Mouse (Mus musculus) urinary bladder, postnatal 4 days (tissue): ENCODE results near the gene Smap1.

Source experiments
- DNase-seq, 2 experiments: peaks; one replicate each; pipeline ENCODE4 v3.0.0; 2021 to 2022; ENCODE audit warnings: low spot score in 2 of 2

Smap1 gene

DNA sequence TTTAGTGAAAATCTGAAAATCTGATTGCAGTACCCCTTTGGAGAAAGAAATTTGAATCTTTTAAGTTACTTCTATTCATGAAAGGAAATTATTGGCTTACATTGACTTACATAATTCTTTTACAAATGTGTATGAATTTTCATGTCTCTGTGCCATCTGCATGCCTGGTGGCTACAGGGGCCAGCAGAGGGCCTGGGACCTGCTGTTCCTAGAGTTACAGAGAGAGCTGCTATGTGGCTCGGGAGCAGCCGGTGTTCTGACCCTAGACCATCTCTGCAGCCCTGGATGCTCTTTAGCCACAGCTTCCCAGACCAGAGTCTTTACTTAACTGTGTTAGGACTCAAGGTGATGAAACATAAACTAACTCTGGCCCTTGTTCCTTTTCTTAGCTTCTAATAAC is 1.8 kb downstream of the Smap1 start:
- DNase-seq, result no peak

DNA sequence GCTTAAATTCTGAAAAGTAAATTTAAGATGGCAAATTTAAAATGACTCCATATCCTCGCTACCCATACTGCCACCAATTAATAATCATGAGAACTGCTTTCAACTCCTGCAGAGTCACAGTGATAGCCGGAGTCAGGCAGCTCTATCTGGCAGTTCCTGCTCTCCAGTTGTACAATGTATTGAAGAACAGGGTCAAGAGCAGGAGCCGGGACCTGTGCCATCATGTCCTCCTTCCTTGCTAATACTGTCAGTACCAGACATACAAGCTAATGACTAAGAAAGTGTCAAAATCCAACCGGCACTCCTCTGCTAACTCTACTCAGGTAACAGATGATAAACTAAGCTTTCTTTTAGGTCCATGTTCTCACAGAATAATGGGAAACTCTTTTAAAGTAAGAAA is 3.0 kb downstream of the Smap1 start:
- DNase-seq, result no peak

DNA sequence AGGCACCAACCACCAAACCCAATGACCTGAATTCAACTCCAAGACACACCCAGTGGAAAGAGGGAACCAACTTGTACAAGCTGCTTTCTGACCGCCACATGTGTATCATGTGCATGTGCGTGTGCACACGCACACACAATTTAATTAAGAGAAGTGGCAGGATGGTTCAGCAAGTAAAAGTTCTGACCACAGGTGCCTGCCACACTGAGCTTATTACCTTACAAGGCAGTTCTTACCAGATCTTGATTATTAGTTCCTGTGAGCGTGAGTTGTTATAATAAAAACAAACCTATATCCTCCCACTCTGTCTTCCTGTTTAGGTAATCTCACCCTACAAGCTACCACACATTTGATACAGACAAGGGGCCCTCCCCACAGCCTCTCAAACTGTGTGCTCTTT is 6.6 kb downstream of the Smap1 start:
- DNase-seq, result no peak

DNA sequence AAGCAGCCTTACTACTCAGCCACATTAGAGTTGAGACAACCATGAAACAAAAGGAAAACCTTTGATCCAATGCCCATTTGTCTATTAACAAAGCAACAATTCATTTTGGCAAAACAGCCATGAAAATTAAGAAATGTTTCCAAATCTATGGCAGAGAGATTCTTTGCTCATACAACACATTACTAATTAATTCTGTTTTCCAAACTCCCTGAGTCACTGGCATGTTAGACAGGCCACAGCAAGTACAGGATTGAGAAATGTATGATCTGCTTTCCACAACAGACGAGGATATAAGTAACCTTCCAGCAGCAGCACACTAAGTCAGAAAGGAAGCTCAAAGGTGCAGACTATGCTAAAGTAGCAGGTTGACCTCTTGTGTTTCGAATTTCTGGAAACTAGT is 9.1 kb downstream of the Smap1 start:
- DNase-seq, result no peak

DNA sequence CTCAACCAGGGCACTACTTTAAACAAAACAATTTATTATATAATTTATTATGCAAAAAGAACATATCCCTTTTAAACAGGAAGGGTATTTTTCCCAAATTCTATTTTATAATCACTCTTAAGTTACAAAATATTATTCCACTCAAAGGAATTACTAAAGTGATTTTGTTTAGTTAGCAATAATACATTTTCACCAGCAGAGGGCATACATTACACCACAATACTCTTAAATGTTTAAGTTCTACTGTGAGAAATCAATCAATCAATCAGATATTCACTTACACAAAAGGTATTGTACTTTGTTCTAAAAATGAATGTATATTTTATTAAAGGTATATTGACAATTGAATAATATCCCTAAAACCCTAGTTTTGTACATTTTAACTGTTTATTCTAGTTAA is 16.0 kb downstream of the Smap1 start:
- DNase-seq, result no peak

DNA sequence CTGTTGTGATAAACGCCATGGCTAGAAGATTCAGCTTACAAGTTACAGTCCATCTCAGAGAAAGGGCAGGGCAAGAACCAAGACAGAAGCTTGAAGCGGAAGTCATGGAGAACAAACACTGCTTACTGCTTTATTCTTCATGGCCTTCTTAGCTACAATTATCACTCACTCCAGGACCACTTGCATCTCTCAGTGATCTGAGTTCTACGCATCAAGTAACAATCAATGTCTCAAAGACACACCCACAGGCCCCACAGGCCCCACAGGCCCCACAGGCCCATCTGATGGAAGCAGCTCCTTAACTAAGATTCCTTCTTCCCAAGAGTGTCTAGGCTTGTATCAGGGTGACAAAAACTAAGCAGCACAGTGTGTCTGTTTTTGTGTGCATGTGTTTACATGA is 18.8 kb downstream of the Smap1 start:
- no peak for DNase-seq

DNA sequence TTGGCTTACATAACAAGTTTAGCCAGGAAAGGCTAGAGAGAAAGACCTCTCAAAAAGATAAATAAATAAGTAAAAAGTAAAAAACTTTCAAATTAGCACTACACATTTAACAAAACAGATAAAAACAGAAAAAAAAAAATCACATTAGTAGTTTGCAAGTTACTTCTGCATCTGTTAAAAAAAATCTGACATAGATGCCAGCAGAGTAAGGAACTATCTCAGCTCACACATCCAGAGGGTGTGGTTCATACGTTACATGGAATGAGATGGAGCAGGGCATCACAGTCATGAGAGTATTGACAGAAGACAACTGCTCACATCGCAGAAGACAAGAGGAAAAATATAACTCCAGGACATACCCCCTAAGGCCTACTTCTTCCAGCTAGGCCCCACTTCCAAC is 19.4 kb downstream of the Smap1 start:
- DNase-seq, result no peak

DNA sequence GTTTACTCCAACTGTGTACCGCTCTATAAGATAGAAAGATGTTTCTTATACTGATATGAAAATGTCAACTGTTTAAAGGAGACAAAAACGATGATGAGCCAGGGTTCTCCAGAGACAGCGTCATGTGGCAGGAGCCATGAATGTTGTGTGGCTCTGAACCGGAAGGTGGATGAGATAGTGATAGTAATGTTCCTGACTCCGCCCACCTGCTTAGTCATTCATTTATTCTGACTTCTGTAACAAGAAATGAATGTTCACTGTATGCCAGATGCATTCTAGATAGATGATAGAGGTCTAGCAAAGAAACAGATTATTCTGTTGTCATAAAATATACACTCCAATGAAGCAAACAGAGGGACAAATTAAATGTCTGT is 22.5 kb downstream of the Smap1 start:
- DNase-seq, result no peak

DNA sequence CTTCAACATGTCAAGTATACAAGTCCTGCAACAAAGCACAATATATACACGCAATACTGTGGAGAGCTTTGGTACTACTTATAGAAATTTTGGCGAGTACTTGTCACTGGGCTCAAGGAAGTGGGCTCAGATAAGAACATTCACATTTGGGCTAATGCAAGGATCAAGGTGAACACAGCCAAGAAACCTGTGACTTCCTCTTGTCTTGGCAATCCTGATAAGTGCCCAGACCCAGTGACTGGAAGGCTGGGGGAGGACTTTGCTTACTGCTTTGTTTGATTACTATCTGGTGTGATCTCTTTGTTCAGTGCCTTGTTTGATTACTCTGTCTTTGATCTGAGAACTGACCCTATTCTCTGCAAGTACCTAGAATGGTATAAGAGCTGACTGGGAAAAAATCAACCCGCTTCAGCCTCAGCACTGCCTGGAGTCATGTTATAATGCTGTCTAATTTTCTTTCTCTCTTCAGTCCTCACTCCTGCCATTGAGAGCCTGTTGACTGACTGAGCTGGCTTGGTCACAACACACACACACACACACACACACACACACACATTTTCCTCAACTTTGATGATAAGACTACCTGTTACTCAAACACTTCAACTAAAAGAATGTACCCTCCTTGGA is 23.0 kb downstream of the Smap1 start:
- no peak for DNase-seq

DNA sequence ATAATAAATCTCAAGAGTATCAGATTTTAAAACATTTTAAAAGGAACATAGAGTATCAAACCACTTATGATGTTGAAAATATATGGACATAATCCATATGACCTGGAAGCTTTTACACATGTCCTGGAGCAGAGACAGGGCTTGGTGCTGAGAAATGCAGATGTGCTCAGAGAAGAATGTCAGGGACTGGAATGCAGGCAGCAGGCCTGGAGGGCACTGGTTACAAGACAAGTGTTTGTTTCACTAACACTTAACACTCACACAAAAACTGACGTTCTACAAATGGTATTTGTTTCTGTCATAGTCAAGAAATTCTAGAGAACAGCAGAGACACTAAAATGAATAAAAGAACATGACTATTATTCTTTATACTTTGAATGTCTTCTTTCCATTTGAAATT is 30.0 kb downstream of the Smap1 start:
- no peak for DNase-seq

DNA sequence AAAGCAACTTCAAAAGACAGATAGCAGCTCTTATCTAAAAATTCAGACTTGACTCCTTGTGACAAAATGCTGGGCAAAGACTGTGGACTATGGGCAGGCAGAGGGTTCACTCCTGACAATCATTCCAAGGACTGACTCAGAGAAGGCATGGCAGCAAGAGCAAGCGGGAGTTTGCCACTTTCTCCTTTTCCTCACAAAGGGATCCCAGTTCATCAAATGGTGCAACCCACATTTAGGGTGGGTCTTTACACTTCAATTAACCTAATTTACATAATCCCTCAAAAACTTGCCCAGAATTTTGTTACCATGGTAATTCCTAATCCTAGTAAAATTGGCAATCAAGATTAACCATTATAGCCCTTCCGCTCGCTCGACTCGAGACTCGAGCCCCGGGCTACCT is 37.2 kb downstream of the Smap1 start:
- no peak for DNase-seq

DNA sequence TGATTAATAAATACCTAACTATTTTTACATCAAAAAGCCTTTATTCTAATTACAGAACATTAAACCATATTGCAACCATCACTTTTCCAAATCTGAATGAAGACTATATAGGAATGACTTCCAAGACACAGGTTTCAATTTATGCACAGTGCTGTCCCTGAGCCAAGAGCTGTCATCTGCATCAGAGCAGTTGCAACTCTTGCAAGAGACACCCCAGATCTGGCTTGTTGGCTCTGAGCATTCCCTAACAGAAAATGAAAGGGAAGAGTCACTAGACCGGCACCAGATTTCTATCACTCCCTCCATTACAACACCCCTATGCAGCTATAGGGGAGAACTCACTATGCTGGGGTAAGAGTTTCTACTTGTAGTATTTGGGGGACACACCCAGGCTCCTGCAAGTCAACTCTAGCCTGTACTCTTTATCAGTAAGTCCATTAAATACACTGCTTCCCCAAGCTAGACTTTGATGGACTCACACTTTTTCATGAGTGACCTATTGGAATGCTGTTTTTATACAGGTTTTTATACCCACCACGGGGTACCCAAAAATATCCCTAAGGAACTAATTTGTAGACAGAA is 37.9 kb downstream of the Smap1 start:
- DNase-seq, result no peak

DNA sequence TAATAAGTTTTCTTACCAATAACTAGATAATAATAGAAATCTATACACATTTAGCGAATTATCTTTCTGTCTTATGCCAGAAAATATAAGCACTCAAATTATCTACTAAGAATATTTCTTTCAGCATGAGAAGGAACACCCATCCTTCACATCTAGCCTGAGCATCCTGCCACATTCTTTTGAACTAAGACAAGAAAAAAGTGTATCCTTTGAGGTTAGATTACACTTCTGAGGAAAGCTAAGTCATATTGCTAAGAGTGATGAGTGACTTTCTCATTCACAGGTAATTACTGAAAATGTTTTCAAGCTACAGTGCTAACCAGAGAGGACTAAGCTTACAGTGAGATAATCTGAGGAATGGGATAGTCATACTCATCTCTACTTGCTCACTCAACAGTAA is 39.4 kb downstream of the Smap1 start:
- no peak for DNase-seq

DNA sequence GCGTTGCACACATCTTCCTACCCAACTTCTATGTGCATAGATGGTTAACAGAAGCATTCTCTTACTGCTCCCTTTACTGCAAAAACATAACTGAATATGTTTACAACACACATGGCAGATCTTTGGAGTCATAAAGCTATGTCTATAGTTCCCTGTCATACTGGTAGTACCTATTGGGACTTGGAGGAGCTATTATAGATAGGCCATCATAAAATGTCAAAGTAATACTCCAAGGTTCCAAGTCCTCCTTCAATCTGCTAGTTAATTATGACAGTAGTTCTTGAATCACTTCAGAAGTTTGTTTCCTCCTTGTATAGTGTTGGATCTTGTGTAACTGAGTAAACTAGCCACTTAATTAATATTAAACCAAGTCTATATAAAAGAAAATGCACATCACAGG is 49.9 kb downstream of the Smap1 start:
- no peak for DNase-seq

DNA sequence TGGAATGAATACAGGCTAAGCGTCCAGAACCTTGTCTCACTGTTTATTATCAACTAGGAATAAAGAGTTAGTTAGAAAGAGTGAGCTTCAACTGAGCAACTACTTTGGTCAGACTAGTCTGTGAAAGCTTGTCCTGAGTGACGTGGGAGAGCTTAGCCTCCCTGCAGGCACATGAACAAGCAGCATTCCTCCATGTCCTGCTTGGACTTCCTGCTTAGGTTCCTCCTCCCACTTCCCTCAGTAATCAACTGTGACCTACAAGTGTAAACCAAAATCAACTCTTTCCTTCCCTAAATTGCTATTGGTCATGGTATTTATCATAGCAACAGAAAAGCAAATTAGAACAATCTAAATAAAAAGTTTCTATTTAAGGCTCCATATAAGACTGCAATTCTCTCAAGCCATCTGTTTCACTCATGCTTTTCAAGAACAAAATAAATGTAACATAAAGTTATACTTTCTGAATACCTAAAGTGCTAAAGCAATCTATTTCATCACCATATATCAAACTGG is 54.7 kb downstream of the Smap1 start:
- no peak for DNase-seq

DNA sequence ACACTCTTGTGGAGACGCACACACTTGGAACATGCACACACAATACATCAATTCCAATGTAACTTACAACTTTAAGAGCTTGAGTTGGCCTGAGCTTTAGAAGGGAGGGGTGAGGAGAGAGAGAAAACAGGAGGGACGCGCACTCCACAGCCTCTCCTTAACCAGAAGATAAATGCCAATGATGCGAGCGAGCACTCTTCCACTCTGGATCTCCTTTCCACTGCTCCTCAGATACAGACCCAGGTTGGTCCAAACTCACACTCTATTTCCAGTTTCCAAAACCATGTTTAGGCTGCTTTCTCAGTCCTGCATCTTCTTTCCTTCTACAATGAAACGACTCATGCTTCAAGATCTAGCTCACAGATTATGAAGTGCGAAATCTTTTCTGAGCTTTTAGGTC is 56.6 kb downstream of the Smap1 start:
- DNase-seq, result no peak

DNA sequence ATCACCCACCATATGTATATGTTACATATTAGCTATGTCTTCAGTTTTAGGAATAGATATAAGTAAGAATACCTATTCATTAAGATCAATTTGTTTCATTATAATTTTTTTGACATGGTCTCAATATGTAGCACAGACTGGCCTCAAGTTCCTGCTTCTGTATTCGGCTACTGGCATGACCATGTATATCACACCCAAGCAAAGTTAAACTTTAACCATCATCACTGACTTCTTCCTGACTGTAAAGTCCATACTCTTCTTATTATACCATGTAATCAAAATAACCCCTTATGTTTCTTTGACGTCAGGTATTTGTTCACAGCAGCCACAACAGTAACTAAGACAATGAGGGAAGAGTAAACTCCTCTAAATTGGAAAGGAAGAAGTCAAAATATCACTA is 61.2 kb downstream of the Smap1 start:
- DNase-seq, result no peak

DNA sequence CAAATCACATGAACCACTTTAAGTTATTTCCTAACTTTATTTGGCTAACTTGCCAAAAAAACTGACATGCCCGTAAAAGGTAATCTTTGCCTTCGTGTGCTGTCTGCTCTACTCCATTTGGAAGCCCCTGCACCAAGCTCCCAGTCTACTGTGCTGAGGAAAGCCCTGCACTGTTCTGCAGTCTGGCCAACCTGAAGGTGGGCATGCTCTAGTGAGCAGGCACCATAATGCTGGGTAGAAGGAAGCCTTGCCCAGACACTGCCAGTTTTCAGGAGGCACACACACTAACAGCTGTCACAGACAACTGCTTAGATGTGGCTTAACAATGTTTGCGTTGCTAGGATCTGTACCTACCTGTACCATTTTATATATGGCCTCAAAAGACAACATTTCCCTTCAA is 66.5 kb downstream of the Smap1 start:
- no peak for DNase-seq

DNA sequence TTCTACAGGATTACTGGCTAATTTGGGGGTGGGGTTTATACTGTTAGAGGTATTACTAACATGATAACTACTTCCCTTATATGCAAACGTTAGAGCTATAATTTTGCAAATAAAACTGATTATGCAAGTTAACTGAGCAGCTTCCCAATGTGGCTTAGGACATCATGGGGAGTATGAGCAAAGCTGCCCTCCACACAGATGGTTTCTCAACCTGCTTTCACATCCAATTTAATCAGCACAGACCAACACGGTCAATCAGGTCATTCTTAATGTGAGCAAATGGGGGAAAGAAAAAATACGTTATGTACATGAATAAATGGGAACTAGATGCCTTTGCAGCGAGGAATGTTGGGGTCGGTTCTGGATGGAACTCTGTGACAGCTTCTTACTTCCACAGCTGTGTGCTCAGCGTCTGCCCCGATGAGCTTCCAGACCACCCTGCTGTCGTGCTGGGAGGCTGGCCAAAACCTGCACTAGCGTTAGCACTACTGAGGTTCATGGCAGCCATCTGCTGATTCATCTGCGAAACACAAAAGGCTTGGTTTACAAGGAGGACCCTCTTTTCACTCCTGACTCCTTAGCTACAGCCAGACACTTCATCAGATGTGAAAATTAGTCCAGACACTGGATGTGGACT is 76.0 kb downstream of the Smap1 start:
- DNase-seq, result peak in 1 of 2 experiments; percentile 25

DNA sequence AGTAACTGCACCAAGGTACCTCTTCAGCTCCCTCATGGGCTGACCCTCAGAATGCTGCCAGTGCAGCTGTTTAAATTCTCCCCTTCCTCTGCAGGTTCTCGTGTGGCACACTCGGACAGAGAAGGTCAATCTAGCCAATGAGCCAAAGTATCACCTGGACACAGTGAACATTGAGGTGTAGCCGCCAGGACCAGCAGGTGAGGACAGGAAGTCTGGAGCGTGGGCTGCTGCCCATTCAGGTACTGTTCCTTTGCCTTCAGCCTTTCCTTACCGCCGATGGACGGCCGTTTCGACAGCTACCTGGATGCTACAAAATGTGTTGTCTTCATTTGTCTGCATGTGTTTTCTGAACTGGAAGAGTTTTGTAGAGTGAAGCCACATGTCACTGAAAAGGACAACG is 77.1 kb downstream of the Smap1 start:
- no peak for DNase-seq

DNA sequence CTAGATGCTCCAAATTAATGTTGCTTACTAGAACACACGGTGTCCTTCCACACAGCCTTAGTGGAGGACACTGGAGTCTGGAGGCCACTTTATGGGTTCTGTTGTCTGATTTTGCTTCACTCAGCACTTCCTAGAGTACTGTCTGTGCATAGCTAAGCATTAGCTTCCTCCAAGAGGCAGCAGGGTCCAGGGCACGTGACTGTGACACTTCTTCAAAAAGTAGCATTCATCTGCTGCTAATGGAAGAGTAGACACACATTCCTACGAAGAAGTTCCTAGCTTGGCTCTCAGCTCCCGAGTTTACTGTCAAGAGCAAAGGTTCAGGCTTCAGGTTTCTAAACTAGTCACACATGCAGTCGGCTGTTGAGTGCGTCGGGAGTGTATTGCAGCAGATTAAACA is 78.3 kb downstream of the Smap1 start:
- no peak for DNase-seq

DNA sequence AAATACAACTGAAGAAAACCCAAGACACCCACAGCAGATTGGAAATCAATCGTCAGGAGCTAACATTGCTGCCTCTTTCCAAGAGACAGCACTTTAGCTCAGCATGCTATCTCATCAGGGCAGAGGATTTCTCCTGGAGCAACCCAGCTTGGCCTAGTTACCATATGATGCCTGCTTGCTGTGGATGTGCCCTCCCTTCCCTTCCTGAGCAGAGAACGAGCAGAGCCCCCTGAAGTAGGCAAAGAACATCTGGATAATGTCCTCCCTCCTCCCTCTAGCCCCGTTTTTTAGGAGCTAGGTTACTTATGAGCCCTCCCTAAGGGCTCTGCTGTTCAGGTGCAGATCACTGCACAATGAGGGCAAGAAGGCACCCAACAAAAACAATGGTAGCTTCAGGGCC is 79.5 kb downstream of the Smap1 start:
- DNase-seq, result no peak

DNA sequence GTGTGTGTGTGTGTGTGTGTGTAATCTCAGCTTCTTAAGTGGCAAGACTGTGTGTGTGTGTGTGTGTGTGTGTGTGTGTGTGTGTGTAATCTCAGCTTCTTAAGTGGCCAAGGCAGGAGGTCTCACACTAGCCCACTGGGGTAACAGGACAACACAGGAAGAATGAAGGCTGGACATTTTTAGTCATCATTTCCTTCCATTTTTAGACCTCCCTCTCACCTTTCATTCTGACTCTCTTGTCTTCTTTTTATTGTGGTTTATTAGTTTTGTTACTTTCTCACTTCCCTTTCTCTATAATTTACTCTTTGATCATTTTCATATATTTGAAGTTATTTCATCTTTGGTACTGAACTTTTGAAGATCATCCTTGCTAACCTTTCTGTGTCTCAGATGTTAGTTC is 81.2 kb downstream of the Smap1 start:
- no peak for DNase-seq

DNA sequence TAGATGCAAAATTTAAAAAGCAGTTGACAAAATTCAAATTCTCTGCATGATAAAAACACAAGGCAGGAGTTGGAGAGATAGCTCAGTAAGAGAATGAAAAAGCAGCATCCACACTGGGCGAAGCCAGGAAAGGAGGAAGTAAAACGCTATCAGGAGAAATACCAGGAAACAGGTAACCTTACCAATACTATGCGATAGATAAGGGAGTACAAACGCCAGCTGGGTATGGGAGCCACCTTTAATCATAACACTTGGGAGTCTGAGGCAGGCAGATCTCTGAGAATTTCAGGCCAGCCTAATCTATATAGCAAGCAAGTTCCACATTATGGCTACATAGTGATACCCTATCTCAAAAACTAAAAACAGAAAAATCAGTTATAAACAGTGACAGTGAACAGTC is 85.5 kb downstream of the Smap1 start:
- no peak for DNase-seq
